Mouse (Mus musculus) granulocyte monocyte progenitor cell, adult 5-6 weeks (primary cell): ENCODE results near the gene Gpd2. TPM values are rescaled to one million over a fixed set of nuclear protein-coding genes. Genes with fewer than 3 reads are reported as not detected.
A peak's percentile ranks its signal among the peaks of the same experiment; 100 is the strongest.

ENCODE experiments used
- ATAC-seq: replicated peaks from 2 replicates; pipeline ENCODE4 v1.8.0; 2016; ENCODE audit warnings: mild to moderate bottlenecking, moderate TSS enrichment, inconsistent platforms; ENCODE audit not compliant: poor library complexity, severe bottlenecking
- total RNA-seq, 2 experiments: library from RNA; stranded (forward) in 1 of 2; stranded (reverse) in 1 of 2; fragments of 200-712, 200-1000 nt in 1 of 2; fragments of >200 nt in 1 of 2; fragmentation: Nextera tagmentation in 1 of 2; gene quantifications; 2 replicates each; pipeline ENCODE4 v1.2.3; 2014 to 2017

Gpd2 gene
- total RNA-seq, 2 experiments from 2014 or later: 19.2 to 31.1 TPM

GRCm38 (mm10) chr2:57245721-57246328, 8.4 kb downstream of the Gpd2 start:
- peak; percentile 56 for ATAC-seq

GRCm38 (mm10) chr2:57250113-57250512, 12.7 kb downstream of the Gpd2 start:
- ATAC-seq: no peak

- no peak for ATAC-seq
These were observed 14.3 kb downstream of the Gpd2 start for GRCm38 (mm10) chr2:57251636-57252317.

- no peak for ATAC-seq
These were observed 15.3 kb downstream of the Gpd2 start for GRCm38 (mm10) chr2:57252542-57253301.

- ATAC-seq: no peak
These were observed 16.8 kb downstream of the Gpd2 start for GRCm38 (mm10) chr2:57254267-57254666.

GRCm38 (mm10) chr2:57255153-57255670, 17.8 kb downstream of the Gpd2 start:
- ATAC-seq: no peak

- ATAC-seq: no peak; the same call in 1 of the 2 replicates
These were observed 18.4 kb downstream of the Gpd2 start for GRCm38 (mm10) chr2:57255836-57256235.

GRCm38 (mm10) chr2:57256459-57256858, 19.0 kb downstream of the Gpd2 start:
- ATAC-seq: no peak

- no peak for ATAC-seq
These were observed 24.0 kb downstream of the Gpd2 start for GRCm38 (mm10) chr2:57261286-57262077.

GRCm38 (mm10) chr2:57263431-57263830, 26.0 kb downstream of the Gpd2 start:
- no peak for ATAC-seq

- no peak for ATAC-seq
These were observed 27.5 kb downstream of the Gpd2 start for GRCm38 (mm10) chr2:57264912-57265311.

- no peak for ATAC-seq
These were observed 29.4 kb downstream of the Gpd2 start for GRCm38 (mm10) chr2:57266679-57267393.

- no peak for ATAC-seq
These were observed 29.9 kb downstream of the Gpd2 start for GRCm38 (mm10) chr2:57267394-57267716.

- ATAC-seq: no peak
These were observed 30.5 kb downstream of the Gpd2 start for GRCm38 (mm10) chr2:57267896-57268295.

GRCm38 (mm10) chr2:57268839-57269238, 31.4 kb downstream of the Gpd2 start:
- ATAC-seq: peak; percentile 96

GRCm38 (mm10) chr2:57269690-57270435, 32.4 kb downstream of the Gpd2 start:
- no peak for ATAC-seq

GRCm38 (mm10) chr2:57280190-57280723, 42.8 kb downstream of the Gpd2 start:
- no peak for ATAC-seq

- ATAC-seq: no peak
These were observed 46.4 kb downstream of the Gpd2 start for GRCm38 (mm10) chr2:57283791-57284190.

- ATAC-seq: no peak
These were observed 47.8 kb downstream of the Gpd2 start for GRCm38 (mm10) chr2:57285197-57285596.
